Mouse (Mus musculus) hindbrain, postnatal 0 days (tissue): ENCODE results near the gene Emsy. TPM values are rescaled to one million over a fixed set of nuclear protein-coding genes. Genes with fewer than 3 reads are reported as not detected.

Experiments used
- ATAC-seq: fragments of 200-750 bp; cut with Nextera tagmentation; 2 replicates; pipeline ENCODE4 v1.8.0; 2017; ENCODE audit warnings: mild to moderate bottlenecking, moderate TSS enrichment, moderate library complexity
- DNase-seq: peaks from one replicate; pipeline ENCODE4 v3.0.0-alpha.2; 2015; ENCODE audit warnings: low spot score
- H3K27ac ChIP-seq: fragments of 300-500 bp; sonication (generic); 2 replicates; pipeline ENCODE4 v1.5.1; 2014; ENCODE audit warnings: mild to moderate bottlenecking
- H3K27me3 ChIP-seq: fragments of 300-500 bp; sonication (generic); 2 replicates; pipeline ENCODE4 v1.6.1; 2014; ENCODE audit warnings: low read length, mixed read lengths; ENCODE audit not compliant: insufficient read depth
- H3K36me3 ChIP-seq: fragments of 300-500 bp; sonication (generic); 2 replicates; pipeline ENCODE4 v1.6.1; 2014; ENCODE audit warnings: low read length, mixed read lengths; ENCODE audit not compliant: insufficient read depth
- H3K4me1 ChIP-seq: fragments of 300-500 bp; sonication (generic); 2 replicates; pipeline ENCODE4 v1.6.1; 2014; ENCODE audit warnings: antibody characterized with exemption, low read length, mixed read lengths; ENCODE audit not compliant: insufficient read depth
- H3K4me2 ChIP-seq: fragments of 300-500 bp; sonication (generic); 2 replicates; pipeline ENCODE4 v1.6.1; 2014; ENCODE audit warnings: low read depth, mild to moderate bottlenecking, low read length, moderate library complexity, mixed read lengths
- H3K4me3 ChIP-seq: fragments of 300-500 bp; sonication (generic); 2 replicates; pipeline ENCODE4 v1.5.1; 2014; ENCODE audit warnings: low read length
- H3K9ac ChIP-seq: fragments of 300-500 bp; sonication (generic); replicated peaks from 2 replicates; pipeline ENCODE4 v1.6.1; 2014; ENCODE audit warnings: mild to moderate bottlenecking, low read length, moderate library complexity, mixed read lengths
- H3K9me3 ChIP-seq: fragments of 300-500 bp; sonication (generic); 2 replicates; pipeline ENCODE4 v1.6.1; 2016; ENCODE audit warnings: low read length, mixed read lengths
- CTCF ChIP-seq: IDR thresholded peaks from 2 replicates; pipeline ENCODE4 v1.5.1; 2016; ENCODE audit warnings: antibody characterized with exemption, control low read depth, low read depth
- WGBS: fragments of 180-500 bp; shearing (Covaris S2); extraction: QIAGEN DNeasy Blood & Tissue Kit; methylation state at CpG from one replicate; pipeline ENCODE4 v1.1.7; 2014; 5-methylcytosine and 5-hydroxymethylcytosine counted together
- polyA plus RNA-seq: library from polyadenylated mRNA; unstranded; fragments of >200 nt; fragmentation: Nextera tagmentation; extraction: Ambion mirVana; gene quantifications from 2 replicates; pipeline ENCODE4 v1.2.1, GENCODE M21; 2015
- total RNA-seq: library from RNA; depleted of rRNA; stranded (reverse); fragments of >200 nt; gene quantifications from 2 replicates; pipeline ENCODE4 v1.2.3, GENCODE M21; 2014; rRNA removed

Gene Emsy
- total and polyA plus RNA-seq, 2 experiments from 2014 or later, result 18.3 to 45.4 TPM

DNA sequence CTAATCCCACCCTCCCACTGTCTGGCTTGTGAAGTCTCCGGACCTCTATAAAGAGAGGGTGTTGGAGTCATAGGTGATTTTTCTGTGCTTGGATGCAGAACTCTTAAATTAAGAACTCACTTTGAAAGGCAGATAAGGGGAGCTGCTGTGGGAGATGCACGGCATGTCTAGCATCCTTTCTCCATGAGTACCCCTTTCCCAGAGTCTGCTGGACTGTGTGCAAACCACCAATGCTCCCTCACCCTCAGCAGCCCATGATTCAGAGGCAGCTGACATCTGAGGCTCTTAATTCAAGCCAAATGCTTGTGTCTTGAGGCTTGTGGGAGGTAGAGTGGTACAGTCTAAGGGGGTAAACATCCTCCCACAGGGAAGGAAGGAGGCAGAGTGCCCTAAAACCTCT is 115.7 kb downstream of the Emsy start:
- 56% methylated on average over 2 of the region's 2 CpGs for WGBS
- Histone ChIP-seq H3K36me3 (no peaks in the 10 kb centered on the region), H3K9ac (no peak overlapping the region), H3K4me3 (no peak overlapping the region), H3K4me1 (0 out of 2 replicates have a peak, but pooled peaks cover 5% of the 10 kb centered on the region), H3K27me3 (no peaks in the 10 kb centered on the region), H3K4me2 (no peak overlapping the region), H3K27ac (no peak overlapping the region), H3K9me3 (no peaks in the 10 kb centered on the region)
- DNase-seq (no peak), ATAC-seq (no peak)
- no peak for TF ChIP-seq CTCF

DNA sequence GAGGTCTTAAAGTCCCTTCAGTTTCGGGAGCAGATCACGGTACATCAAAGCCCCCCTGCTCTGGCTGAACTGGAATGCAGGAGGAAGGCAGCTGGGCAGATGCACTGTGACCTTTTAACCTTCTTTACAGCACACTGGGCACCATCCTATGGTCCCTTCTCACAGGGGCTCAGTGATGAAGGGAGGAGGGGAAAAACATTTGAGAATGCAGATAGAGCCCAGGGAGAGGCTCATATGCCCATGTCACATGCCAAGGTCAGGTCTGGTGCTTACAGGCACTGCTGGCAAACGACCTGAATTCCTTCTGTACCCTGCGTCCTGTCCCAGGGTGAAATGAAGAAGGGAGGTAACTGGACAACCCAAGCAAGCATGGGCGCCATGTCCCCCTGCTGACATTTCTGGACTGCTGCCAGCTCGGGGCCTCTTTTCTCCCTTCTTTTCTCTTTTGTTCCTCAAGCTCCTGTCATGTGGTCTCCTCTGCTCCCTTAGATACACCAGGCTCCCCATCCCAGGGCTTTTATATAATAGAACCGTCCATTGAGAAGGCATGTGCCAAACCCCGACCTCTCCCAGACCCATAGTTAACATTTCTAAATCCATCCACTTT is 118.5 kb downstream of the Emsy start:
- Histone ChIP-seq H3K4me1 (0 out of 2 replicates have a peak, but pooled peaks cover 2% of the 10 kb centered on the region), H3K9me3 (no peaks in the 10 kb centered on the region), H3K27ac (peak overlapping the region; percentile 26; the same call in 1 of the 2 replicates), H3K27me3 (no peaks in the 10 kb centered on the region), H3K4me2 (no peak overlapping the region), H3K36me3 (no peaks in the 10 kb centered on the region), H3K9ac (no peak overlapping the region), H3K4me3 (no peak overlapping the region)
- DNase-seq (peak; percentile 26), ATAC-seq (0 out of 2 replicates have a peak, but pooled peaks have one; percentile 38)
- TF ChIP-seq CTCF, result no peak
- 17% methylated on average over 8 of the region's 8 CpGs for WGBS

GRCm38 (mm10) chr7:98537210-98537966 is 119.2 kb downstream of the Emsy start:
- H3K27me3 ChIP-seq, result no peaks in the 10 kb centered on the region
- no peaks in the 10 kb centered on the region for H3K36me3 ChIP-seq
- H3K4me3 ChIP-seq, result no peak overlapping the region
- 33% methylated on average over 10 of the region's 10 CpGs for WGBS
- 0 out of 2 replicates have a peak, but pooled peaks cover 2% of the 10 kb centered on the region for H3K4me1 ChIP-seq
- H3K4me2 ChIP-seq, result no peak overlapping the region
- H3K27ac ChIP-seq, result peak overlapping the region; percentile 26; the same call in 1 of the 2 replicates
- 0 out of 2 replicates have a peak, but pooled peaks have one; percentile 4 for TF ChIP-seq CTCF
- DNase-seq, result peak; percentile 48
- H3K9ac ChIP-seq, result no peak overlapping the region
- ATAC-seq, result peak; percentile 21; the same call in 1 of the 2 replicates
- H3K9me3 ChIP-seq, result no peaks in the 10 kb centered on the region

Other genes starting within 250 kb of the Emsy start
- 0.18 TPM in 1 of 2 replicates, not detected in the other for gene Gucy2d, start 216.4 kb downstream of the Emsy start, total RNA-seq
- gene Gucy2d, start 216.4 kb downstream of the Emsy start, polyA plus RNA-seq, result 0.18 and 0.20 TPM in 2 replicates
- 6.4 and 9.1 TPM in 2 replicates for gene Lrrc32, start 167.5 kb downstream of the Emsy start, total RNA-seq
- gene Lrrc32, start 167.5 kb downstream of the Emsy start, polyA plus RNA-seq, result 3.9 and 4.7 TPM in 2 replicates
- gene Thap12, start 46.3 kb upstream of the Emsy start, total RNA-seq, result 49.6 and 49.7 TPM in 2 replicates
- gene Thap12, start 46.3 kb upstream of the Emsy start, polyA plus RNA-seq, result 50.4 and 51.6 TPM in 2 replicates
- 11.4 and 17.2 TPM in 2 replicates for gene Wnt11, start 178.3 kb upstream of the Emsy start, total RNA-seq
- 2.2 and 2.8 TPM in 2 replicates for gene Wnt11, start 178.3 kb upstream of the Emsy start, polyA plus RNA-seq